Mouse (Mus musculus) hindbrain, postnatal 0 days (tissue): ENCODE results near the gene Slc12a1. TPM values are rescaled to one million over a fixed set of nuclear protein-coding genes. Genes with fewer than 3 reads are reported as not detected.
"Not testable (repeated sequence)": the region's sequence is repeated elsewhere in the genome, so short reads cannot be mapped to it uniquely, and the experiment has no call there.

Experiments
- ATAC-seq: fragments of 200-750 bp; cut with Nextera tagmentation; 2 replicates; pipeline ENCODE4 v1.8.0; 2017; ENCODE audit warnings: mild to moderate bottlenecking, moderate TSS enrichment, moderate library complexity
- DNase-seq: peaks from one replicate; pipeline ENCODE4 v3.0.0-alpha.2; 2015; ENCODE audit warnings: low spot score
- H3K27ac ChIP-seq: fragments of 300-500 bp; sonication (generic); 2 replicates; pipeline ENCODE4 v1.5.1; 2014; ENCODE audit warnings: mild to moderate bottlenecking
- H3K27me3 ChIP-seq: fragments of 300-500 bp; sonication (generic); 2 replicates; pipeline ENCODE4 v1.6.1; 2014; ENCODE audit warnings: low read length, mixed read lengths; ENCODE audit not compliant: insufficient read depth
- H3K36me3 ChIP-seq: fragments of 300-500 bp; sonication (generic); 2 replicates; pipeline ENCODE4 v1.6.1; 2014; ENCODE audit warnings: low read length, mixed read lengths; ENCODE audit not compliant: insufficient read depth
- H3K4me1 ChIP-seq: fragments of 300-500 bp; sonication (generic); 2 replicates; pipeline ENCODE4 v1.6.1; 2014; ENCODE audit warnings: antibody characterized with exemption, low read length, mixed read lengths; ENCODE audit not compliant: insufficient read depth
- H3K4me2 ChIP-seq: fragments of 300-500 bp; sonication (generic); 2 replicates; pipeline ENCODE4 v1.6.1; 2014; ENCODE audit warnings: low read depth, mild to moderate bottlenecking, low read length, moderate library complexity, mixed read lengths
- H3K4me3 ChIP-seq: fragments of 300-500 bp; sonication (generic); 2 replicates; pipeline ENCODE4 v1.5.1; 2014; ENCODE audit warnings: low read length
- H3K9ac ChIP-seq: fragments of 300-500 bp; sonication (generic); replicated peaks from 2 replicates; pipeline ENCODE4 v1.6.1; 2014; ENCODE audit warnings: mild to moderate bottlenecking, low read length, moderate library complexity, mixed read lengths
- H3K9me3 ChIP-seq: fragments of 300-500 bp; sonication (generic); 2 replicates; pipeline ENCODE4 v1.6.1; 2016; ENCODE audit warnings: low read length, mixed read lengths
- CTCF ChIP-seq: IDR thresholded peaks from 2 replicates; pipeline ENCODE4 v1.5.1; 2016; ENCODE audit warnings: antibody characterized with exemption, control low read depth, low read depth
- WGBS: fragments of 180-500 bp; shearing (Covaris S2); extraction: QIAGEN DNeasy Blood & Tissue Kit; methylation state at CpG from one replicate; pipeline ENCODE4 v1.1.7; 2014; 5-methylcytosine and 5-hydroxymethylcytosine counted together
- polyA plus RNA-seq: library from polyadenylated mRNA; unstranded; fragments of >200 nt; fragmentation: Nextera tagmentation; extraction: Ambion mirVana; gene quantifications from 2 replicates; pipeline ENCODE4 v1.2.1, GENCODE M21; 2015
- total RNA-seq: library from RNA; depleted of rRNA; stranded (reverse); fragments of >200 nt; gene quantifications from 2 replicates; pipeline ENCODE4 v1.2.3, GENCODE M21; 2014; rRNA removed

Slc12a1 gene
- total RNA-seq = 0.29 TPM in 1 of 2 replicates, not detected in the other
- 0.10 and 0.11 TPM in 2 replicates for polyA plus RNA-seq

DNA sequence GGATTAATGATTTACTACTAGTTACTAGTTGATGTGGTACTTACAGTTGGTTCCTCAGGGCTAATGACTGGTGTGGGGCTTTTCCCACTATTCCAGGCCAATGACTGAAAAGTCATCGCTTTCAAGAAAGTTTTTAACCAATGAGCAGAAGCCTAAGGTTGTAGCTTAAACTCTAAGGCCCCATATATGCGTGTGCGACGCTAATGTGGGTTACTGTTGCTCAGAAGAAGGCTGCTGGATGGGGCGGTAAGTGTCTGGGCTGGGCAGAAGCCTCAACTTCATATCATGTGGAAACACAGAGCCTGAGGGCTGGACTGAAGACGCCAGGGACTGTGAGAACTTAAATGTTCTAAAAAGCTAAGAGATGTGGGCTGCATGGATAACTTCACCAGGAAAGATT is at the start of gene Slc12a1:
Slc12a1 (plus strand) TSS at position 118 of the 400 bp plus-strand sequence.
- DNase-seq (no peak), ATAC-seq (no peak)
- H3K36me3 ChIP-seq = no peaks in the 10 kb centered on the region
- no peaks in the 10 kb centered on the region for H3K9me3 ChIP-seq
- 91% methylated on average over 6 of the region's 6 CpGs for WGBS
- no peak within 1 kb of the TSS for H3K27ac ChIP-seq
- no peaks in the 10 kb centered on the region for H3K4me1 ChIP-seq
- no peak within 1 kb of the TSS for H3K4me2 ChIP-seq
- TF ChIP-seq CTCF = no peak
- no peak within 1 kb of the TSS for H3K9ac ChIP-seq
- H3K4me3 ChIP-seq = no peak within 1 kb of the TSS
- H3K27me3 ChIP-seq = no peaks in the 10 kb centered on the region

DNA sequence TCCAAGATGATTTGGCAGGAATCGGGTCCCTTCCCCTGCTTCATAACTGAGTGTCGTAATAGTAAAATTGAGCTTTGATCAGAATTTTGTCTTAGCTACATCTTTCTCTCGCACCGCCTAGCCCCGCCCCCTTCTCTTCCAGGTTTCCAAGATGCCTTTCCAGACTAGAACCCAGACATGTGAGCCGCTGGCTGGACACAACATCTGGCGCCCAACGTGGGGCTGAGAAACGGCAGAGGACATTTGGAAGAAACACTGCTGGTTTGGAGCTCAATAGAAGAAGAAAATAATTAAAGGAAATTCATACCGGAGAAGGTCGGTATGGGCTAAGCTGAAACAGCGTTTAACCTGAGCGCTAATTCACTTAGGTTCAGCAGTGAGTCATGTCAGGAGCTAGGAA is 47.8 kb upstream of the Slc12a1 start:
- not testable (repeated sequence) for ATAC-seq, H3K4me1 ChIP-seq, H3K27me3 ChIP-seq, DNase-seq, H3K4me3 ChIP-seq, H3K9me3 ChIP-seq, H3K9ac ChIP-seq, H3K4me2 ChIP-seq, H3K27ac ChIP-seq
- peaks cover 20% of the 10 kb centered on the region for H3K36me3 ChIP-seq
- WGBS = 97% methylated on average over 13 of the region's 13 CpGs

- not testable (repeated sequence) for H3K27me3 ChIP-seq, H3K9ac ChIP-seq, H3K4me3 ChIP-seq, ATAC-seq, H3K27ac ChIP-seq, H3K9me3 ChIP-seq, H3K4me2 ChIP-seq, DNase-seq, H3K4me1 ChIP-seq
- WGBS = 86% methylated on average over 4 of the region's 4 CpGs
- H3K36me3 ChIP-seq = peaks cover 16% of the 10 kb centered on the region
Measured at GRCm38 (mm10) chr2:125106536-125106935, 45.8 kb upstream of the Slc12a1 start.

- DNase-seq = no peak
- Histone ChIP-seq H3K27ac (no peak overlapping the region), H3K4me2 (0 out of 2 replicates have a peak overlapping the region, but pooled peaks have one; percentile 0), H3K4me1 (0 out of 2 replicates have a peak, but pooled peaks cover 9% of the 10 kb centered on the region), H3K9me3 (no peaks in the 10 kb centered on the region), H3K27me3 (no peaks in the 10 kb centered on the region), H3K4me3 (no peak overlapping the region), H3K36me3 (peaks cover 8% of the 10 kb centered on the region; the same call in 1 of the 2 replicates), H3K9ac (no peak overlapping the region)
- ATAC-seq = no peak
- WGBS = 64% methylated on average over 6 of the region's 6 CpGs
- TF ChIP-seq CTCF = no peak
Measured at GRCm38 (mm10) chr2:125119381-125120110, 32.8 kb upstream of the Slc12a1 start.

- DNase-seq (peak; percentile 53), ATAC-seq (peak; percentile 41; the same call in 1 of the 2 replicates)
- Histone ChIP-seq H3K27ac (peak overlapping the region; percentile 97), H3K4me1 (0 out of 2 replicates have a peak, but pooled peaks cover 9% of the 10 kb centered on the region), H3K4me3 (peak overlapping the region; percentile 59), H3K36me3 (no peaks in the 10 kb centered on the region), H3K9me3 (no peaks in the 10 kb centered on the region), H3K4me2 (peak overlapping the region; percentile 70), H3K27me3 (no peaks in the 10 kb centered on the region), H3K9ac (peak overlapping the region; percentile 93)
- 5% methylated on average over 4 of the region's 4 CpGs for WGBS
- no peak for TF ChIP-seq CTCF
Measured at GRCm38 (mm10) chr2:125122288-125122623, 30.0 kb upstream of the Slc12a1 start.

DNA sequence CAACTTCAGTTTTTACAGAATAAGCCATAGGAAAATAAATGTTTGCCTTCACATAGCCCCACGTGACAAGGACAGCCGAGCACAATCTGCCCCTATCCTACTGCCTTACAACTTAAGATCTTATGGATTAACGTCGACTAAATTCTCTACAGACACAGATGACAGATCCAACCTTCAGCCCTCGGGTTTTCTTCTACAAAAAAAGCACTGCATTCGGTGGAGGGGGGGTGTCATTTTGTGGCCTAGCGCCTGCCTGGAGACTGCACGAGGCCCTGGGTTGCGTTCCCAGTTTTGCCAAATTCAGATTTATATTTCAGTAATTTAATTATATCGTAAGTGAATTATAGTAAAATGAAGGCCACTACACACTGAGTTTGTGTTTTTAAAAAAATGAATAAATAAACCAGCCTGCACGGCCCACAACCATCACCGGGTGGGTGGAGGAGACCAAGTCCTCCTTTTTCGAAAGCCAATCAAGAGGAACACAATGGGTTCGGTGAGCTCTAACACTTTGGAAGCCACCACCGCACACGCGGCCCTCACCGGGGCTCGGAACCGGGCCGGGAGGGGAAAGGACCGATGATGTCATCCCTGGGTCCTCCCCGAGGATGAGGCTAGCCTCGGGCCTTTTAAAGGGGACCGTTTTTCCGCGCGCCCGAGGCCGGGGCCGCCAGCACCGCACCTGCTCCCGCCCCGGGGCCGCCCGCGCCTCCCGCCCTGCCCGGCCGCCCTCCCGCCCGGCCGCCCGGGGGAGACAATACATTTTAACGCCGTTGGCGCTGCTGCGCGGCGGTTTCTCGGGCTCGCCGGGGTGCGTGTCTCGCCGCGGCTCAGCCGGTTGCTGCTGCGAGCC is 29.5 kb upstream of the Slc12a1 start:
- no peaks in the 10 kb centered on the region for H3K36me3 ChIP-seq
- no peak for TF ChIP-seq CTCF
- peak overlapping the region; percentile 59 for H3K4me3 ChIP-seq
- H3K4me2 ChIP-seq = peak overlapping the region; percentile 70
- ATAC-seq = peak; percentile 74
- peak; percentile 68 for DNase-seq
- WGBS = under 1% methylated on average over 54 of the region's 59 CpGs
- no peaks in the 10 kb centered on the region for H3K27me3 ChIP-seq
- H3K4me1 ChIP-seq = 0 out of 2 replicates have a peak, but pooled peaks cover 9% of the 10 kb centered on the region
- no peaks in the 10 kb centered on the region for H3K9me3 ChIP-seq
- peak overlapping the region; percentile 93 for H3K9ac ChIP-seq
- H3K27ac ChIP-seq = peak overlapping the region; percentile 97
